Mouse (Mus musculus) lung, adult 2 months (tissue): ENCODE measurements at regions not wholly inside any gene's neighbourhood (a gene's known extent, or its start where the extent isn't known, plus 50 kb on each side); places are given as distances from the start of the nearest gene placed in this dataset.

Experiments
- DNase-seq: peaks from one replicate; pipeline ENCODE4 v3.0.0; 2022
- H3K4me1 ChIP-seq: fragments of 200-500 bp; 2 replicates; pipeline ENCODE4 v1.6.1; 2011; ENCODE audit warnings: low read length; ENCODE audit not compliant: control insufficient read depth, insufficient read depth
- H3K4me3 ChIP-seq: fragments of 200-500 bp; replicated peaks from 2 replicates; pipeline ENCODE3; 2011; ENCODE audit warnings: low read depth, mild to moderate bottlenecking, control low read depth, low read length; ENCODE audit errors: extremely low read depth
- CTCF ChIP-seq: fragments of 200-500 bp; IDR thresholded peaks from 2 replicates; pipeline ENCODE4 v1.5.1; 2011; ENCODE audit warnings: mild to moderate bottlenecking, low read length, control low read depth; ENCODE audit not compliant: insufficient read depth
- POLR2A ChIP-seq: fragments of 200-500 bp; IDR thresholded peaks from 2 replicates; pipeline ENCODE4 v1.6.1; 2011; ENCODE audit warnings: low read depth, mild to moderate bottlenecking, control low read depth, low read length, borderline replicate concordance; ENCODE audit errors: extremely low read depth
- WGBS: fragments of 180-500 bp; shearing (Covaris S2); methylation state at CpG from one replicate; pipeline ENCODE4 v1.1.7; 2018; 5-methylcytosine and 5-hydroxymethylcytosine counted together

DNA sequence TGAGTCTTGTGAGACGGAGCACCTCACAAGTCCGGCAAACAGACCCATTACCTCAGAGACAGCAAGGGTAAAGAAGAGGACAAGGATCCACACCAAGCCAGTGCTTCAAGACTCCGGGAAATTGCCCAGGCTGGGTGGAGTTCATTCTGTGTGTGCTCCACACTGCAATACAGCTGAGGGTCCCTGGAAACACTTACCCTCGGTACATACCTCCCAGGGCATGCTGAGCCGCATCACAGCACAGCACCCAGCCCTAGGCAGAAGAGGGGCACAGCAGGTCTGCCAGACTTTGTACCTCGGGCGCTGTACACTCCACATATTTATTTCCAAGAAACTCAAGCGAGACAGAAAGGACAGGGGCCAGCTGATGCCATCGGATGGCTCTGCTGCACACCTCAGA, 54.5 kb upstream of the Cmc1 start:
- DNase-seq: no peak
- WGBS: 81% methylated on average over 9 of the region's 9 CpGs

DNA sequence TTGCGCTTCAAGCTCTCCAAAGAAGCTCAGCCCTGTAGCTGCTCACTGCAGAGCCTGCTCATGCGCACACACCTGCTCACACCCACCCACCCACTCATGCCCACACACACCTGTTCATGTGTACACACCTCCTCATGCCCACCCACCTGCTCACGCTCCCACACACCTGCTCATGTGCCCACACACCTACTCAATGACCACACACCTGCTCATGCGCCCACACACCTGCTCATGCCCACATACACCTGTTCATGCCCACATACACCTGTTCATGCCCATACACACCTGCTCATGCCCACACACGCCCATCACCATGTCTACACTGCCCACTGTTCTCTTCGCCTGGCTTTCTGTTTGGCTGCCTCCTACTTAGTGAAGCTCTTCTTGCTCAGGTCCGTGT, 56.5 kb upstream of the Cmc1 start:
- 82% methylated on average over 7 of the region's 7 CpGs for WGBS
- H3K4me1 ChIP-seq: no peaks in the 10 kb centered on the region
- no peak for DNase-seq
- no peak overlapping the region for H3K4me3 ChIP-seq
- TF ChIP-seq POLR2A (no peak), CTCF (no peak)

More for the DNA sequence above, 54.5 kb upstream of the Cmc1 start:
- no peaks in the 10 kb centered on the region for H3K4me1 ChIP-seq
- TF ChIP-seq POLR2A (no peak), CTCF (no peak)
- H3K4me3 ChIP-seq: no peak overlapping the region

DNA sequence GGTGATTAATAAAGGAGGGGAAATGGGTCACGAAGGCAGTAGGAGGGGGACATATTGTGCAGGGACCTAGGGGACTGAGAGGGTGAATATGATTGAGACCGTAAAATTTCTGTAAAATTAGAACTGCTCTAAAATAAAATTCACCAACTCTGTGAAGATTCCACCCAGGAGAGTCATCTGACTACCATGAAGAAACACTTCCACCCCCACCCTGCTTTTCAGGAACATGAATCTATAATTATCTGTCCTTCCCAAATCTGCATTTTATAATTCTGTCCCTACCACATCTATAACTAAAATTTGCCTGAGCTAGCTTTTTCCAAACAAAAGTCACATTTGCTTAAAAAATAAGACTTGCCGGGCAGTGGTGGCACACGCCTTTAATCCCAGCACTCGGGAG, 69.7 kb upstream of the Cmc1 start:
- H3K4me1 ChIP-seq: no peaks in the 10 kb centered on the region
- WGBS: 93% methylated on average over 5 of the region's 5 CpGs
- TF ChIP-seq POLR2A (no peak), CTCF (no peak)
- no peak overlapping the region for H3K4me3 ChIP-seq
- DNase-seq: no peak

DNA sequence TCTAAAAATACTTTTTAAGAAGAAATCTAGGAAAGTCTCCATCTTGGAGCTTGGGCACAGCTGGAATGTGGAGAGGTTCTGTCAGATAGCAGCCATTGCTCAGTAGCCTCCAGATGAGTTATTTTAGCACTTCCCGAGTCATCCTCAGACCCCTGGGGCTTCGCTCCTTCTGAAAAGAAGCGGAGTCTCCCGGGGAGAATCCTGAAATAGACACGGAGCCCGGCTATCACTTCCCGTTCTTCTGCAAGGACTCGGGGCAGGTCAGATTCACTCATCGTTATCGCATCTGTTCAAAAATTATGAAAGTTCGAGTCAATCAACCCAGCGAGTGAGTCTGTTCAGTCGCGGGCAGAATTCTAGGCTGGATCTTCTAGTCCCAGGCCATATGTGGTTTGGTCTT, 71.2 kb upstream of the Cmc1 start:
- no peak for DNase-seq
- TF ChIP-seq POLR2A: no peak
- no peak for TF ChIP-seq CTCF
- WGBS: 81% methylated on average over 14 of the region's 14 CpGs
- no peaks in the 10 kb centered on the region for H3K4me1 ChIP-seq
- H3K4me3 ChIP-seq: no peak overlapping the region

DNA sequence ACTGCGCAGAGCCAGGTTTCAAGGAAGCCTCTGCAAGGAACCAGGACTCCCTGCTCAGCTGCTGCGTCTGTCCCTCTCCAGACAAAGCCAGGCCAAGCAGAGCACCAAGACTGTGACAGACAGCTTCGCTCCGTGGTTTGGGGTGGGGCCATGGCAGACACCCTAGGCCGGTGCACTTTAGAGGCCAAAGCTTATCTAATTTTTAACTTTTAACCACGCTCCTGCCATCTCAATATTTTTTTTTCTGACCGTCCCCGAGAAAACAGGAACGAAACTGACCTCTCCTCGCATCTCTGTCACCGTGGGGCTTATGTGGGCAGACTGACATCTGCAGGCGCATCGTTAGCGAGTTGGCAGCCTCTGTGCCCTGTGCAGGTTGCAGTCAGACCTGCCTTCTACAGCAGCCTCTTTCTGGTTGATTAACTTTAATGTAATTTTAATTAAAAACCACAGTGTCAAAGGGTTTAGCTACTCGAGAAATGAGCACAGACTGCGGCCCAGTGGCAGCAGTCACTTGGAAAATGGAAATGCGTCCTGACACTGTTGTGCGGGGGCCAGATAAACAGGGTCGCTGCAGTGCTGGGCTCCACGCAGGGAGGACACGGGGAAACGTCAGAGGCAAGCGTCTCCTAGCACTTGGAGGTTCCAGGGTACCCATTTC, 77.6 kb upstream of the Cmc1 start:
- no peak overlapping the region for H3K4me3 ChIP-seq
- no peaks in the 10 kb centered on the region for H3K4me1 ChIP-seq
- 53% methylated on average over 23 of the region's 23 CpGs for WGBS
- no peak for DNase-seq
- no peak for TF ChIP-seq POLR2A
- TF ChIP-seq CTCF: no peak

DNA sequence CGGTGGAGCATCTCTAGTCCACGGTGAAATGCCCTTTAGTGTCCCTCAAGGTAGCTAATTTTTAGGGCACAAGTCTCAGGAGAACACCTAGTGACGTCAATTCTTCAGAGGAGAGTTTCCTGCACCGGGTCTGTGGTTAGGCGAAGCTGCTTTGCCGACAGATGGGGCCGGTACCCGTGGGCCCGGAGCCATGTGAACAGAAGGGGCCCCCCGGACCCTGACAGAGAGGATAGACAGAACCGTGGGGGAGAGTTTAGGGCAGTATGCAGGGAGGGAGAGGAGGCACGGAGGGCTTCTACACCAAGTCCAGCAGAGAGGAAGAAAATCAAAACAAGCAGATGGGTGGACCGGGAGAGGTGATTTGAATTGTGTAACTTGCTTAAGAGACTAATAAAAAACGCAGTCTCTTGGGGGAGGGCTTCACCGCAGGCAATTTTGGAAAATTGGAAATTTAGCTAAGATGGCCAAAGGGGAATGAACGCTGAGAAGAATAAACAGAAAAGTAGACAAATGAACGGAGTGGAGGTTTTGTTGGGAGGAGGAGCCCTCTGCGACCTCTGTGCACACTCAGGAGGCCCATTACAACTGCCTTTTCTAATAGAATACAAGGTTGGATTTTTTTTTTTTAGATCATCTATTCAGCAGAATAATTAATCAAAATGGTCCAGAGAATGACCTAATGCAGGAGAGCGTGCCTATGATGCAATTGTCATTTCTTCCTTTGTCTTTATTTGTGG, 78.9 kb upstream of the Cmc1 start:
- DNase-seq: no peak
- no peak overlapping the region for H3K4me3 ChIP-seq
- WGBS: 72% methylated on average over 19 of the region's 19 CpGs
- H3K4me1 ChIP-seq: no peaks in the 10 kb centered on the region
- TF ChIP-seq POLR2A: no peak
- no peak for TF ChIP-seq CTCF

DNA sequence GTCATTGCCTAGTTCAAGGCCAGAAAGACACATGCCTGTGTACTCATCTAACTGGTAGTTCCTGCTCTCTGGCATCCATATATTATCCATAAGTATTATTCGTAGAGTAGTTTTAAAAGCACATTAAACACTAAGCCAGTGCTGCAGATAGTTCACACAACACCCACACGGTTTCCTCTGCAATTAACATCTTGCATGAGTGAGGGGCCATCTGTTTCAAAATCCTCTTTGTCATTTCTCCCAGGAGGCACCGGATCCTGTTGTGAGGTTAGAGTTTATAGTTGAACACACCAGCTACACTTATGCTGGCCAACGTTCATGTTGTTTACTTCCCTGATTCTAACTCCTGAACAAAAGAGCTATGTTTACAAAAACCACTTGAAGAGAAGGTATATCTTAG, 90.7 kb upstream of the Cmc1 start:
- TF ChIP-seq POLR2A (no peak), CTCF (no peak)
- Histone ChIP-seq H3K4me3 (no peak overlapping the region), H3K4me1 (no peaks in the 10 kb centered on the region)
- 56% methylated on average over 4 of the region's 4 CpGs for WGBS
- no peak for DNase-seq

DNA sequence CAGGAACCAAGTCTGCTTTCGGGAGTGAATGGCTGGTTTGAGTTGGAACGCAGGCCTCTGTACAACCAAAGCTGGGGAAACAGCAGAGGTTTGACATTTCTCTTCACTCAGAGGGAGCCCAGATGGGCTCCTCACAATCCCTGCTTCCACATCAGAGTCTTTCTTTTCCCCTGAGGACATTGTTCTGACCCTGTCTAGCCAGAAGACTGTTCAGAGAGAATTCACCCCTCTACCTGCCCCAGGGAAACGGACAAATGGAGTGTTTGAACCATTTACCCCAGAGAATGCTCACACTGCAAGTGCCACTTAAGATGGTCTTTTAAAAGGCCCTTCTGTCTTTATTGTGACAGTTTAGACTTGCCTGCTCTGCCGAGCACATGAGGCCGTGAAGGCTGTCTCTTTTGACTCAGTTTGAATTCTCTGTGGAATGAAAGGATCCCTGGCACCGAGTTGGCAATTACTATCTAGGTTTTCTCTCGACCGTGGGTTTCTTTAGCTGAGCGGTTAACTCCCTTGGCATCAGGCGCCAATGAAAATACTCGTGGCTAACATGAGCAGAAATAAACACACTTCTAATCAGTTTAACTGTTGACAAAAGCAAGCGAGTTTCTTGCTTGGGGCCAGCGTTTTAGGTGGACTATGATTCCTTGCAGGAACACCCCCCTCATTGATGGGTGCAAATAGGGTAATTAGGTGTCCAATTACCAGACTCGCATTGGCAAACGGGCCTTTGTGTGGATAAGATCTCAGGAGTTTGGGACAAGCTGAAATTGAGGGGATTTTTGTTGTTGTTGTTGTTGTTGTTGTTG, 97.0 kb upstream of the Cmc1 start:
- Histone ChIP-seq H3K4me3 (no peak overlapping the region), H3K4me1 (no peaks in the 10 kb centered on the region)
- DNase-seq: no peak
- TF ChIP-seq POLR2A (no peak), CTCF (no peak)
- 45% methylated on average over 15 of the region's 15 CpGs for WGBS

DNA sequence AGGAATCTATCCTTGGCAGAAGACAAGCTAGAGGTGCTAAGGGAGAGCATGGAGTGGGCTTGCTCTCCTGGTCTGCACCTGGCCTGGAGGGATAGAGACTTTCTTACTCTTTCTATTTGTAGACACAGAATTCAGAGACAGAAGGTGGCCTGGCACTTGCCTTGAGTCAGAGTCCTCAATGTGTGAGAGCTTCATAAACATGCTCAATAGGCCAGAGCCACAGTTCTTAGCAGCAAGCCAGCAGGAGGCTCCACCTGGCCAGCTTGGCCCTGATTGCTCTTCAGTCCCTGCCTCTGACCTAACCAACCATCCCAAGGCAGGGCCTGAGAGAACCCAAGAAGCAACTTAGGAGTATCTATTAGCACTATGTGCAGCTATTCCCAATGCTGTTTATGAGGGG, 103.9 kb upstream of the Cmc1 start:
- no peak for DNase-seq

More for the DNA sequence above, 103.9 kb upstream of the Cmc1 start:
- H3K4me3 ChIP-seq: no peak overlapping the region
- no peaks in the 10 kb centered on the region for H3K4me1 ChIP-seq
- TF ChIP-seq CTCF (no peak), POLR2A (no peak)
